Mouse (Mus musculus) right cerebral cortex, postnatal 25 days (tissue): ENCODE results near the gene Mid1.
"Not testable (repeated sequence)": the region's sequence is repeated elsewhere in the genome, so short reads cannot be mapped to it uniquely, and the experiment has no call there.

ENCODE experiments used
- DNase-seq: peaks from one replicate; pipeline ENCODE4 v3.0.0; 2022

The Mid1 gene

DNA sequence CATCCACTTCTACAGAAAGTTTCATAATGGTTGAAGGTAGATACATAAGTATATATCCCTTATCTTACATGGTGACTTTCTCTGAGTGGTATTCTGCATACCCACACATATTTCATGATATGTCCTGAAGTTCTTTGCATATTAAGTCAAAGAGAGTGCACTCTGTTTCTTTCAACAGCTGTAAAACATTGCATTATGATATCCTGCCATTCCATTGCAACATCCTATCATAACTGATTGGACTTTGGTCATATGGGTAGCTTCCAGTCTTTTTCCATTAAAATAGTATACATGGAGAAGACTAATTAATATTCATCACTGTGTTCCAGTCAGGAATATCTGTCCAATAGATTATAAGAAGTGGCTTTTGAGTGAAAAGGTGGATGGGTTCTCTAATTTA lies 207.1 kb downstream of the Mid1 start:
- no peak for DNase-seq

DNA sequence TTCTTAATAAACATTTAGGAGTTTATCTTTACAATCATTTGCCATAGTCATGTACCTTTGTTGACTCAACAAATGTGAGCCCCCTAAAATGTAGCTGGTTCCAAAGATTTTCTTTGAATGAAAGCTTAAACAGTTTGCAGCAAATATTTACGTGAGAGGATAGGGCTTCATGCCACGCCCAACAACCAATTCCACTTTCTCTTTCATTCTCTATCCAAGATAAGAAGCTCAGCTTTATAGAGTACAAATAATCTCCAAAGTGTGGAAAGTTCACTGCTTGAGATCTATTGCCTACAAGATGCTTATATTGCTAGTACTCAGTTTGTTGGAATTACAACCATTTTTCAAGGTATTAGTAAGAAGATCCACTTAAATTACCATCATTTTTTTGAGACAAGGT lies 207.6 kb downstream of the Mid1 start:
- DNase-seq, result no peak

DNA sequence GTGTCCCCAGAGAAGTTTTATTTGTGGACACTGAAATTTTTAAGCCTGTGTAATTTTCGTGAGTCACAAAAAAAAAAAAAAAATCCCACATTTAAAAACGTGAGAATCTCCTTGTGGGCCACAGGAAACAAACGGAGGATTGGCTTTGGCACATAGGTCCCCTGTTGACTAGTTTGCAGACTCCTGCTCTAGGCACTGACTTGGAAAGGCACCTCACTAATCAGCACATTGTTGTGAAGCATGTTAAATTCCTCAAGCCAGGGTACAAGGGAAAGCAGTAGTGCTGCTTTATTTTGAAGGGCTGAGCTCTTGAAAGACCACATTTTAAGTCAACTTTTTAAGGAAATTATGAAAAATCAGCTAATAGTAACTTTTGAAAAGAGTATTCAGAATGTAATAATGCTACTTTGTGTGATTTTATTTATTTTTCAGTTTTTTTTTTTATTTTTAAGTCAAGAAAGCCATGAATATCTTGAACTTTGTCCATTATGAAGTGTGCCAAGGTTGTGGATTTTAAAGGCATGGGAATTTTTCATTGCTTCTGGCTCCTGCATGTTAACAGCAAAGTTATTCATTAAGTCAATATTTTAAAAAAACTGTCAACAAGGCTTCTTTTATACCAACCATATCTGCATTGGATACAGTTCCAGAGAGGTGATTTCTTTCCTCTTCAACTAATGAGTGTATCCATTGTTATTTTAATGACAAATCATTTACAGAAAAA lies 214.4 kb downstream of the Mid1 start:
- DNase-seq, result no peak

DNA sequence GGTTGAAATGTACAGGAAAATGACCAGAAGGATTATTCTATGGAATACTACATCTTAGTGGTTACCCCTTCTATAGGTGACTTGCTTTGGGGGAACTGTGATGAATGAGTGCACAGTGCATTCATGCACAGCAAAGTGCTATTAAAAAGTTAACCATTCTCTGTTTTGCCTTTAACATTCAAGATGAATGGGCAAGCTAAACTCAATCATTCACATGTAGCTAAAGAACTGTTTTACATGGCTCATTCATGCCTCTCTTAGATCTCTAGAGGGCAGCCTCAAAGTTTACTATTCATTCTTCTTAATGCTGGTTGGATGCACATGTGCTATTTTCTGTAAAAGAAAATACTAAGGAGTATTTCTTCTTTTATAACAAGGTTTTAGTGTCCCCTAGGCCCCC lies 217.9 kb downstream of the Mid1 start:
- no peak for DNase-seq

DNA sequence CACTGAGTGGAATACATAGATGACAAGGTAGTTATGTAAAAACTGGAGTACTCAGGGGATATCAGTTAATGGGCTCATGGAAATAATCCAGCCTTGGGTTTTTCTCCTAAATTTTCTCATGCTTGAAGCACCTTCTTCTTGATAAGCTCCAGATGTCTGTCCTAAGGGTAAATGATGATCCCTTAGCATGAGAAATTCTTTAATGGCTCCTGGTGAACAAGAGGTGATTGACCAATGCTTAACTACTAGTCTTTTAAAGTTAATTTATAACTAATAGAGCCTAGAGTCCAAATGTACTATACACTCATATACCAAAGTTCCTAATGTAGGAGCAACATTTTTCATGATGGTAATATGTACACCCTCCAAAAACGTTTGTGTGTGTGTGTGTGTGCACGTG lies 218.7 kb downstream of the Mid1 start:
- no peak for DNase-seq

DNA sequence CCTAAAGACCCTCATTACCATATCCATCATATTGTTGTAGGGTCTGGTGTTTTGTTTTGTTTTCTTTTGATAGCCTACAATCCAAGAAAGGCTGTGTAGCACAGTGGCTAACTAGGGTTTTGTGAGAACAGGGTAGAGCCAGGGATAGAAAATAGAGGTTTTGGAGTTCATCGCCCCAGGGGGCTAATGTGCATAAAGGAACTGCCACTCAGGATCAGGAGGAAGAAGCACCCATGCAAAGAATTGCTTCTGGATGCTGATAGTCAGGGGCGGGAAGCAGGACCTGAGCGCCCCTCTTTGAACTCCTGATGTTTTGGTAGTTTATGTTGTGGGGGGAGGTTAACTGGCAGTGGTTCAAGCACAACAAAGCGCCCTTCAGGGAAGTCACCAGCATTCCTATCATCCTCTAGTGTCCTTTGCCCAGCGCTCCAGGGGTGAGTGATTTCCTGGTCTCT lies 221.1 kb downstream of the Mid1 start:
- DNase-seq, result no peak

DNA sequence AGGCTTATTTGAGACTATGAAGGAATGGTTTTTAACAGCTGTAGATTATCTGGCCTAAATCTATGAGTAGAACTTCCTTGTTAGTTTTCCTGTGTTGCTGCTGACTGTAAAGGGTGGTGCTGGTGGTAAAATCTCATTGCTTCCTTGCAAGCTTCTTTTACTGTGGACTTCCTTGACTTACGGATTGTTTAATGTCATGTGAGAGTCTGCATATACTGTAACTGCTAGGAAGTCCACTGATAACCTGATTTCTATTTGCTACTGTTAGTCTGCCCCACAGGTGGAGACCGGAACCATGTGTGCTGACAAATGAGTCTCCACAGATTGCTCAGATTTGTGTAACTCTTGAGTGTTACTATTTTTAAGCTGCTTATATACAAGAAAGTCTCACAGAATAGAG lies 224.9 kb downstream of the Mid1 start:
- no peak for DNase-seq

DNA sequence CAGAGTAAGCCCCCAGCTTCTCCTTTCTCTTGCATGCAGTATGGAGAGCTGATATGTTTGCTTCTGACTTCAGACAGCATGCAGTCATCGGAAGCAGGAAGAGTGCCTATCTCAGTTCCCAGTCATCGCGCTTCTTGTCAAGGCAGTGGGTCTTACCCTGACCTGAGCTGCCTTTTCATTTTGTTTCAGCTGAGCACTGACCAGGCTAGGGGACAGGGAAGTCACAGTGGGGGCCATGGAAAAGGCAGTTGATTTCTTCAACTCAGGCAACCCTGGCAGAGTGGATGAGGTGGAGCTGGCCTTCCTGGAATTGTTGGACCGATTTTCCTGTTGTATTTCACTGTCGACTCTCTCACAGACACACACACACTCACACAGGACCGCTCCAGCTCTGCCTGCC lies 230.7 kb downstream of the Mid1 start:
- DNase-seq, result no peak

DNA sequence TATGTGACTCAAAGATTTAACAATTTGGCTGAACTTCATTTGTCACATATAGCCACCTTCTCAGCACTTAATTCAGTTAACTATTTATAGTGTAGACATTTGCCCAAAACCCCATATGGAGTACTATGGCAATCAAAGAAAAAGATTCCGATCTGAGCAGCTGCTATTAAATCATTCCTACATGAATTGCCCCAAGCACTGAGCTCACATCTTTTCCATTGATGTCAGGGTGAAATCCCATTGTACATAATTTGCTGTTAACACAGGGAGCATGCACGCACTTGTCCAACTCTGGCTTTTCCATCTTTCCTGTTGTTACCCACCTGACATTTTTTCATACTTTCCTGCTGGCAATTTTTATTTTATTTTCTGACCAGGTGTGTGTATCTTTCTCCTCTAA lies 237.5 kb downstream of the Mid1 start:
- no peak for DNase-seq

DNA sequence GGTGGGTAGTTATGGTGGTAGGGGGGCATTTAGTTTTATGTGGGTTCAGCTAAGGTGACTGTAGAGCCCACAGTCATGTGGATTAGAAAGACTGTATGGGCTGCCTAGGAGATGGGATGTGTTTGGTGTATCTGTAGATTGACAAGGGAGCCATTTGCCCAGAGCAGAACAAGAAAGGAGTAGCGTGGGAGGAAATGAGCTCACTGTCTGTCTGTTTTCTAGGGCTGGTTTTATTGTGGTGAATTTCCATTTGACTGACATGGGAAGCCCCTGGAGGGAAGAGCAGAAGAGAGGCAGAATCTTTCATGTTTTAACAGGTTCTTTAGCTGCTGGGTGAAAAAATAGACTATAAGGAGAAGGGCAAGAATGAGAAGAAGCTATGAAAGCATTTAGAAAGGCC lies 238.4 kb downstream of the Mid1 start:
- no peak for DNase-seq

DNA sequence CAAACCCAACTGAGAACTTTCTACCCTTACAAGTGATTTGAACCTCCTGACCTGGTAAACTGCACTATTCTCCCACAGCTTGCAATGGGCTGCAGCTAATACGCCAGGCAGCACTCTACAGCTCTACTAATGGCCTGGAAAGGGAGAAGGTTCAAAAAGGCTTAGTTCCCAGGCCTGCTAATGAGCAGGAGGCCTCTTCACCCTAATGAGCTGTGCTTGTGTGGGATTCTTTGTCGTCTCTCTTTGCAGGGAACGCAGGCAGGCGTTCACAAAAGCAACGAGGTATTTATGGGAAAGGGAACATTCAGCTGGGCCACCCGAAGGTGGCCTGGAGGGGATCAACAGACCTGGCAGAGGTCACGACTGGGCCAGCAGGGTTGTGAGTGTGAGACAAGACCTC lies 240.6 kb downstream of the Mid1 start:
- DNase-seq, result no peak

DNA sequence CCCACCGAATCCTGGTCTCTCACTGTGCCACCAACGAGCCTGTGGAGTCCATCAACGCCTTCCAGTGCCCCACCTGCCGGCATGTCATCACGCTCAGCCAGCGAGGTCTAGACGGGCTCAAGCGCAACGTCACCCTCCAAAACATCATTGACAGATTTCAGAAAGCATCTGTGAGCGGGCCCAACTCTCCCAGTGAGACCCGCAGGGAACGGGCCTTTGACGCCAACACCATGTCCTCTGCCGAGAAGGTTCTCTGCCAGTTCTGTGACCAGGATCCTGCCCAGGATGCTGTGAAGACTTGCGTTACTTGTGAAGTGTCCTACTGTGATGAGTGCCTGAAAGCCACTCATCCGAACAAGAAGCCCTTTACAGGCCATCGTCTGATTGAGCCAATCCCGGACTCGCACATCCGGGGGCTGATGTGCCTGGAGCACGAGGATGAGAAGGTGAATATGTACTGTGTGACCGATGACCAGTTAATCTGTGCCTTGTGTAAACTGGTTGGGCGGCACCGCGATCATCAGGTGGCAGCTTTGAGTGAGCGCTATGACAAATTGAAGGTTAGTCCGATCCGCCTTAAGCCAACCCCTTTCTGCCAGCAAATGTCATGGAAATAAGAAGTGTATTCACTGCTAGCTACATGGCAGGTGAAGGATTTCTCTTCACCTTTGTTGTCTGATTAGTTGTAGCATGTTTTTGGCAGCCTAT lies 242.3 kb downstream of the Mid1 start:
- DNase-seq, result no peak

DNA sequence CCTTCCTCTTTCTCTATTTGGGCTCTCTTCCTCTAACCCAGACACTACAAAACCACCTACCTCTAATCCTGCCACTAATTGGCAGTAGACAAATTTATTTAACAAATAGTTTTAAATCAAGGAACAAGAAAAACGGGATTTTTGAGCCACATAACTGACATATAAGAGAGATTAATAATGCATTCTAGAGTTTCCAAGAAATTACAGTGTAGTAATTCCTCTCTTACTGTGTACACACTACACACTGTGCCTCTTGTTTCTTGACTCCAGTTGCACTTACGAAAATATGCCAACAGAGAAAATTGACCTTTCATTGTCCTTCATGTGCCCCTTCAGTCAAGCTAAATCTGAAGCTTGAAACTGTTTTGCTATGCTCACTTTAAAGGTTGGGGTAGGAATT lies 245.9 kb downstream of the Mid1 start:
- DNase-seq, result no peak

DNA sequence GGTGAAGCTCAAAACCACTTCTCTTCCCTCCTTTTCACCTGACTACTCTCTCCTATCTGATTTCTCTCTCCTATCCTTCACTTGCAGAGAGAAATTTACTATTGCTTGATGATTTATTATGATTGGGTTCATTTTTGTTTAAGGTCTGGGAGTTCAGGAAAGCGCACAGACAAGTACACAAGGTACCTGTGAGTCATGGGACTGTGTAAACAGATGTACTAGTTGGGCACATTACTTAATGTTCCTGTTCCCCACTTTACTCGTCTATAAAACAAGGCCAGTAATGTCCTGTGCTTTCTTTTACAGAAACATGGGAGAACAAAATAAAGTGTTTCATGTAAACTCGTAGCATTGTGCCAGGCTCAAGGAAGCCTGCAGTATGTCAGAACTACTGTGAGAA lies 248.2 kb downstream of the Mid1 start:
- DNase-seq, result no peak

DNA sequence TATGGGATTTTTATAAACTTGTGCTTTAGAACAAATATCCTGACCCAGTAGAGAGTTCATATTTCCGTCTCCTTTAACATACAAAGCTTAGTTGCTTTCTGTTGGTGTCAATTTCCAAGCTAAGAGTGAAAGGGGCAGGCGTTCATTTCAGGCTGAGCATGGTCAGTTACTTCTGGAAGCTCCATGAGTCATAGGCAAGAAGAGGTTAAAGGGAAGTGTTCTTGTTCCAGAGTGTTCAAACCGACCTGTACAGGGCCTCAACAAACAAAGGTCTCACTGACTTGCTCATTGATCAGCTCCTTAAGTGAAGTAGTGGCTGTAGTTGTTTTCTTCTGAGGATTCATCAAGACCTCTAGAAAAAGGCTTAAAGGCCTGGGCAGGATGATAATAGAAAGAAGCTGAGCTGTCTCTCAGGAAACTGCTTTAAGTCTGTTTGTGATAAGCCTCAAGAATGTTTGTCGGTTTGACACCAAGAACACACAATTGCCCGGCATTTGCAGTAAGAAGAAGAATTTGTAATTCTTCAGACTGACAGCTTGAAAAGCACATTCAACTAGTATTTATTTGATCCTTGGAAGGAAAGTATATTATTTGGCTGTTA lies 252.2 kb downstream of the Mid1 start:
- DNase-seq, result no peak

DNA sequence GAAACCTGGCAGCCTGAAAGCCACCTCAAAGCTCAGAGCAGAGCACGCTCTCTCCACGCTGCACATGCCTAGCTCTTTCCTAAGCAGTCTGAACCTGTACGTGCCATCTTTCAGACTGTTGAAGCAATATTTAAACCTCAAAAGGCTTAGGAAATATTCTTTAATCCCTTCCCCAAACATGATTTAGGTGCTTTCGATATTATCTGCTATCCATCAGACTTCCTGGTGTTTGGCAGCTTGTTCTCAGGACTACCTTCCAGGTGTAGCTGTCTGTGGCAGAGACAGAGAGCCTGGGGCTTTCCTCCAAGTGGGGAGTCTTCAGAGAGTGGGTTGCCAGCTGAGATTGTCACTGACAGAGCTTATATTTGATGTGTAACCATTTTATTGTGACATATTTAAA lies 255.5 kb downstream of the Mid1 start:
- DNase-seq, result no peak

DNA sequence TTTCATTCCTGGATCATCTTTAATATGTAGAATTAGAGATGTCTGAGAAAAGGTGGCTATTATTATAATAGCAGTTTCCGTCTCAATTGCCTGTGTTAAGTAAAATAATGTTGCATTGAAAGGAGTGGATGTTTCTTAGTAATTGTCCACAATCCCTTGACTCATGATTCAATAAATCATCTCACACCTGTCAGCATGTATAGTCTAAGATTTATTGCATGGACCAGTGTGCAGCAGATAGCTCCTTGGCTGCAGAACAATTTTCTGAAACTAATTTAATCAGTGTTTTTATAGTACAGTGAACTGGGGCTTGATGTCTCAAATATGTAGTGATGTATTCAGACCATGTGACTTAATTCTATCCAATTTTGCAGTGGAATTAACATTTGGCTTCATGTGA lies 265.6 kb downstream of the Mid1 start:
- no peak for DNase-seq

DNA sequence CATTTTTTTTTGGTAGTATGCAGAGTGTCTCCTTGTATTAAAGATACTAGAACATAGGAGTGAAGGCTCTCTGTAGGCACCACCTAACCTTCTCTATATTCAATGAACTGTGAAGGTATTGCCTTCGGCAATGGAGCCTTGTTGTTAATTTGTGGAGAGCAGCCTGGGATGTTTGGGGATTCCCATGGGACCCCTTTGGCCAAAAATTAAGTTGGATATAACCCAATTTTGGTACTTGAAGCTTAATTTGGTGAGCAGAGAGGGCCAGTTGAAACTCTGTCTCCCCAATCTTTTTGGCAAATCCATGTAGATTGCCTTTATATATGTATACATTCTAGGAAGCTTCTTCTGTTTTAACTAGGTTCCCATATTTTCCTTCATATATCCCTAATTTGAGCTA lies 284.3 kb downstream of the Mid1 start:
- no peak for DNase-seq

DNA sequence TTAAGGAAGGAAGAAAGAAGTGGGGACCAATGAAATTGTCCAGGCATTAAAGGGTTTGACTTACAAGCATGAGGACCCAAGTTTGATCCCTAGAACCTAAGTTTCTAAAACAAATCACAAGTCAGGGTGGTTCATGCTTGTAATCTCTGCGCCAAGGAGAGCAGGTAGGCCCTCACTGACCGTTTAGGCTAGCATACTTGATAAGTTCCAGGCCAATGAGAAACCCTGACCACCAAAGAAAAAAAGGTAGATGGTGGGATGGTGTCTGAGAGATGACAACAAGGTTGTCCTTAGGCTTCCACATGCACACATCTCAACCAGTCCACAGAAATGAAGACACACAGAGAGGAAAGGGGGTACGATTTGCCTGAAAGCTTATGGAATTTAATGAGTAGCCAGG lies 284.8 kb downstream of the Mid1 start:
- not testable (repeated sequence) for DNase-seq

DNA sequence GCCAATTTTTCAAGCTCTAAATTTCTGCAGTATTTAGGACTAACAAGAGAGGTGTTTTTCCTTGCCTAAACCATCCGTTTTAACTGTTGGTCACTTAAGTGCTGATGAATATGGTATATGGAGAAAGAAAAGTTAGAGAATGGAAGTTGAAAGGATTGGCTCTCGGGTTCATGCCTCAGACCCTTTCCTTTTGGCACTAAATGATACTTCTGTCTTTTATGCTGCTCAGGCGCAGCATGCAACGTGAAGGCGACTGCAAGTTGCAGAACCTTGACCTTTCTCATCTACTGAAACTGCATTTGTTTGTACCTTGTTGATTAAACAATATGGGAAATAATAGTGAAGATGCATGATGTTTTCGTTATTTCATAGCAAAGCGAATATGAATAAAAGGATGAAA lies 285.5 kb downstream of the Mid1 start:
- not testable (repeated sequence) for DNase-seq

DNA sequence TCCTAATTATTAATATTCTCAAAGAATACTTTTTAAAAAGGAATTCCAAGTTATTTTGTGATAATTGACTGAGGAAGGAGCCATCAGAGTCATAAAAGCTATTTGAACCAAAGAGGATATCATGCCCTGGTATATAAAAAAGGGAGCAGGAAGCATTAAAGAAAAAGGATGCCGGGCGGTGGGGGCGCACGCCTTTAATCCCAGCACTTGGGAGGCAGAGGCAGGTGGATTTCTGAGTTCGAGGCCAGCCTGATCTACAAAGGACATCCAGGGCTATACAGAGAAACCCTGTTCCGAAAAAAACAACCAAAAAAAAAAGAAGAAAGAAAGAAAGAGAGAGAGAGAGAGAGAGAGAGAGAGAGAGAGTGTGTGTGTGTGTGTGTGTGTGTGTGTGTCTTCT lies 286.6 kb downstream of the Mid1 start:
- not testable (repeated sequence) for DNase-seq

DNA sequence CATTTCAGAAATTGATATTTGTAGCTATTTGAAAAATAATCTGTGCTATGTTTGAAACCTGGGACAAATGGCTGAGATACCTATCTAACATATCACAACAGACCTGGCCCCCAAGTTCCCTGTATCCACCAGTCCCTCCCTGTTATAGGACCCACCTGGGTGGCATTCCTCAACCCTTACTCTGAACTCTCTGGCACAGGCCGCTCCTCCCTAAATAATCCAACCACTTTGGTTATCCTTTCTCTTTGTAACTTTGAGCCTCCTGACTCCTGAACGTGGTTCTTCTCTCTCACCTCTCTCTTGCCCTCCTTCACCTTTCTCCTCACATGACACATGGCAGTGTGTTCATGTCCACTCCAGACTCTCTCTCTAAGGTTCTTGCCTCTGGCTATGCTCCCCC lies 287.1 kb downstream of the Mid1 start:
- not testable (repeated sequence) for DNase-seq

DNA sequence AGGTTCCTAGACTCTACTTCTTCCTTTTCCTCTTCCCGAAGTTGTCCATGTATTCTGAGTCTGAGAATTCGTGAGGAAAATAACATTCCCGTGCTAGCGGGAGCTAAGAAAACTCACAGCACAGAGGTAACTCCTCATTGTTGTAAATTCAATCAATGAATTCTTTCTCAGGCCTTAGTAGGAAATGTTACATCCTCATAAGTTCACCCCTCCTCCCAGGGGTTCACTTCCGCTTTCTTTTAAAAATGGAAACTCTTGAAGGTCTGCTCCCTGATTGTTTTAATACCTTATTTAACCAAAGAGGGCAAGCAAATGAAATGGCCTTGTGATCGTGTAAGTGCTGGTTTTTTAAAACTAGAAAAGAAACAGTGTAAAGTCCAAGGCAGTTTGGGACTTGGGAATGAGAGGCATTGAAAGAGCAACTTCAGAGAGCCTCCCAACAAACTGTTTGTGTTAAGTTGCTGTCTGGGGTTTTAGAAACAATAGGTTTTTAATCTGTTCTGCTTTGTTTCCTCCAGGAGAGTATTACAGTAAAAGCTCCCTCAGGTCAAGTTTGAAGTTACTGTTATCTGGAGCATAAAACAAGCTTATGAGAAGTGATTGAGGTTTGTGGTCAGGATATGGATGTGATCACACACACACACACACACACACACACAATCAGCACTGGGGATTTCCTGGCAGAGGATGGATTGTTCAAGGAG lies 287.9 kb downstream of the Mid1 start:
- not testable (repeated sequence) for DNase-seq

DNA sequence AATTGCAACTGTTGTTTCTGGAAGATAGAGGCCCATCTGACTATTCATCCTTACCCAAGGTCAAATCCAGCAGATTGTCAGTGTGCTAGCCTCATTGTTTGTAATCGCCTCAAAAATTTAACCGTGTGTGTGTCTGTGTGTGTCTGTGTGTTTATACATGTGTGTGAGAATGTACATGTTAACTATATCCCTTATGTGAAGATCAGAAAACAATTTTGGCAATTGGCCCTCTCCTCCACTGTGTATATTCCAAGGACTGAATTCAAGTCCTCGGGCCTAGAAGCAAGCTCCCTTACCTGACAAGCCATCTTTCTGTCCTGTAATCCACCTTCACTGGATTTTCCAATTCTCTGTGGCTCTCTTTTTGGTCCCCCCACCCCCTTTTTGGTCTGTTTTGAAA lies 288.8 kb downstream of the Mid1 start:
- DNase-seq, result not testable (repeated sequence)
